Mouse (Mus musculus) macrophage (primary cell): ENCODE data around the gene Fcgr1. TPM values are rescaled to one million over a fixed set of nuclear protein-coding genes. Genes with fewer than 3 reads are reported as not detected.
A peak's percentile ranks its signal among the peaks of the same experiment; 100 is the strongest.
"Not testable (repeated sequence)": the region's sequence is repeated elsewhere in the genome, so short reads cannot be mapped to it uniquely, and the experiment has no call there.

Experiments used
- H3K27ac ChIP-seq: fragments of 350-480 bp; formaldehyde crosslinking; 2 replicates; pipeline ENCODE4 v1.9.0; 2021
- H3K36me3 ChIP-seq: fragments of 350-480 bp; formaldehyde crosslinking; 2 replicates; pipeline ENCODE4 v1.9.0; 2021; ENCODE audit errors: inconsistent target
- H3K4me3 ChIP-seq: fragments of 350-480 bp; formaldehyde crosslinking; 2 replicates; pipeline ENCODE4 v1.9.0; 2021; ENCODE audit errors: inconsistent target
- H3K79me2 ChIP-seq: fragments of 350-480 bp; formaldehyde crosslinking; 2 replicates; pipeline ENCODE4 v1.9.0; 2021; ENCODE audit errors: inconsistent target
- WGBS: methylation state at CpG from one replicate; pipeline ENCODE4 v1.1.7; 2026; ENCODE audit warnings: inconsistent platforms; ENCODE audit not compliant: missing documents; 5-methylcytosine and 5-hydroxymethylcytosine counted together
- polyA plus RNA-seq: library from polyadenylated mRNA; stranded (reverse); fragments of 250-400 nt; gene quantifications from 3 replicates; pipeline ENCODE4 v1.2.4, GENCODE M21; 2018; ENCODE audit warnings: inconsistent platforms

Gene Fcgr1
- polyA plus RNA-seq, 1 experiment from 2014 or later = 189 TPM

GRCm38 (mm10) chr3:96302076-96302475 is 8.3 kb upstream of the Fcgr1 start:
- no peaks in the 10 kb centered on the region for H3K79me2 ChIP-seq
- no peak overlapping the region for H3K4me3 ChIP-seq
- H3K27ac ChIP-seq = peak overlapping the region; percentile 97
- no peaks in the 10 kb centered on the region for H3K36me3 ChIP-seq
- 92% methylated on average over 5 of the region's 5 CpGs for WGBS

- peak overlapping the region; percentile 97 for H3K27ac ChIP-seq
- H3K36me3 ChIP-seq = no peaks in the 10 kb centered on the region
- H3K79me2 ChIP-seq = no peaks in the 10 kb centered on the region
- H3K4me3 ChIP-seq = peak overlapping the region; percentile 30
- WGBS = 11% methylated on average over 26 of the region's 26 CpGs
These were observed 7.1 kb upstream of the Fcgr1 start for GRCm38 (mm10) chr3:96300706-96301529.

- 94% methylated on average over 2 of the region's 2 CpGs for WGBS
- no peak overlapping the region for H3K4me3 ChIP-seq
- H3K79me2 ChIP-seq = no peaks in the 10 kb centered on the region
- H3K27ac ChIP-seq = peak overlapping the region; percentile 97
- no peaks in the 10 kb centered on the region for H3K36me3 ChIP-seq
These were observed 5.8 kb upstream of the Fcgr1 start for GRCm38 (mm10) chr3:96299562-96299961.

- 94% methylated on average over 4 of the region's 4 CpGs for WGBS
These were observed 4.6 kb upstream of the Fcgr1 start for GRCm38 (mm10) chr3:96298360-96298759.

GRCm38 (mm10) chr3:96293368-96293767 is 401 bp downstream of the Fcgr1 start:
- Histone ChIP-seq H3K27ac (peak overlapping the region; percentile 96), H3K36me3 (peaks cover 20% of the 10 kb centered on the region), H3K4me3 (peak overlapping the region; percentile 55), H3K79me2 (peaks cover 47% of the 10 kb centered on the region)
- 18% methylated on average over 5 of the region's 5 CpGs for WGBS

More at GRCm38 (mm10) chr3:96298360-96298759, 4.6 kb upstream of the Fcgr1 start:
- Histone ChIP-seq H3K4me3 (no peak overlapping the region), H3K36me3 (no peaks in the 10 kb centered on the region), H3K79me2 (peaks cover 3% of the 10 kb centered on the region; the same call in 1 of the 2 replicates), H3K27ac (no peak overlapping the region)

- H3K36me3 ChIP-seq = peaks cover 27% of the 10 kb centered on the region
- peak overlapping the region; percentile 96 for H3K27ac ChIP-seq
- peaks cover 47% of the 10 kb centered on the region for H3K79me2 ChIP-seq
- peak overlapping the region; percentile 55 for H3K4me3 ChIP-seq
- 69% methylated on average over 6 of the region's 6 CpGs for WGBS
These were observed 1.1 kb downstream of the Fcgr1 start for GRCm38 (mm10) chr3:96292641-96293040.

- H3K4me3 ChIP-seq, H3K27ac ChIP-seq: not testable (repeated sequence)
- Histone ChIP-seq H3K79me2 (peaks cover 47% of the 10 kb centered on the region), H3K36me3 (peaks cover 44% of the 10 kb centered on the region)
- WGBS = 100% methylated on average over 1 of the region's 3 CpGs
These were observed 3.0 kb downstream of the Fcgr1 start for GRCm38 (mm10) chr3:96290727-96291126.

GRCm38 (mm10) chr3:96289201-96289600 is 4.6 kb downstream of the Fcgr1 start:
- Histone ChIP-seq H3K36me3 (peaks cover 59% of the 10 kb centered on the region), H3K27ac (no peak overlapping the region), H3K79me2 (peaks cover 47% of the 10 kb centered on the region), H3K4me3 (no peak overlapping the region)
- 85% methylated on average over 3 of the region's 3 CpGs for WGBS

- H3K27ac ChIP-seq, H3K4me3 ChIP-seq: not testable (repeated sequence)
- Histone ChIP-seq H3K36me3 (peaks cover 71% of the 10 kb centered on the region), H3K79me2 (peaks cover 33% of the 10 kb centered on the region)
- WGBS = 95% methylated on average over 8 of the region's 11 CpGs
These were observed 6.4 kb downstream of the Fcgr1 start for GRCm38 (mm10) chr3:96287334-96287733.

- WGBS = 23% methylated on average over 4 of the region's 4 CpGs
These were observed 9.3 kb downstream of the Fcgr1 start for GRCm38 (mm10) chr3:96284457-96284856.

GRCm38 (mm10) chr3:96280660-96281059 is 13.1 kb downstream of the Fcgr1 start:
- Histone ChIP-seq H3K36me3 (peaks cover 27% of the 10 kb centered on the region), H3K4me3 (no peak overlapping the region), H3K27ac (no peak overlapping the region), H3K79me2 (no peaks in the 10 kb centered on the region)
- WGBS = 98% methylated on average over 6 of the region's 6 CpGs

More at GRCm38 (mm10) chr3:96284457-96284856, 9.3 kb downstream of the Fcgr1 start:
- Histone ChIP-seq H3K27ac (no peak overlapping the region), H3K4me3 (no peak overlapping the region), H3K36me3 (peaks cover 62% of the 10 kb centered on the region), H3K79me2 (peaks cover 5% of the 10 kb centered on the region; the same call in 1 of the 2 replicates)

- Histone ChIP-seq H3K4me3 (peak overlapping the region; percentile 30), H3K36me3 (peaks cover under 1% of the 10 kb centered on the region; the same call in 1 of the 2 replicates), H3K79me2 (no peaks in the 10 kb centered on the region), H3K27ac (peak overlapping the region; percentile 35; the same call in 1 of the 2 replicates)
- 2% methylated on average over 41 of the region's 49 CpGs for WGBS
These were observed 15.8 kb downstream of the Fcgr1 start for GRCm38 (mm10) chr3:96277800-96278624.

- no peaks in the 10 kb centered on the region for H3K36me3 ChIP-seq
- 20% methylated on average over 7 of the region's 8 CpGs for WGBS
- H3K79me2 ChIP-seq = no peaks in the 10 kb centered on the region
- H3K4me3 ChIP-seq = no peak overlapping the region; the same call in 1 of the 2 replicates
- H3K27ac ChIP-seq = no peak overlapping the region
These were observed 16.4 kb downstream of the Fcgr1 start for GRCm38 (mm10) chr3:96277428-96277799.

- no peak overlapping the region for H3K4me3 ChIP-seq
- no peaks in the 10 kb centered on the region for H3K36me3 ChIP-seq
- WGBS = 45% methylated on average over 17 of the region's 17 CpGs
- no peaks in the 10 kb centered on the region for H3K79me2 ChIP-seq
- H3K27ac ChIP-seq = no peak overlapping the region
These were observed 19.9 kb downstream of the Fcgr1 start for GRCm38 (mm10) chr3:96273591-96274465.
